Mouse (Mus musculus) heart, adult 8-10 months (tissue): ENCODE measurements around the gene St6galnac4. TPM values are rescaled to one million over a fixed set of nuclear protein-coding genes. Genes with fewer than 3 reads are reported as not detected.

Experiments used
- DNase-seq: peaks from one replicate; pipeline ENCODE4 v3.0.0; 2022; ENCODE audit warnings: low spot score
- total RNA-seq, 4 experiments: library from RNA; stranded (reverse); gene quantifications; 2 replicates each; pipeline ENCODE4 v1.2.4; 2022

St6galnac4 gene
- 10 to 100 TPM; 15.6 to 23.2 (median 20.7) TPM for total RNA-seq

DNA sequence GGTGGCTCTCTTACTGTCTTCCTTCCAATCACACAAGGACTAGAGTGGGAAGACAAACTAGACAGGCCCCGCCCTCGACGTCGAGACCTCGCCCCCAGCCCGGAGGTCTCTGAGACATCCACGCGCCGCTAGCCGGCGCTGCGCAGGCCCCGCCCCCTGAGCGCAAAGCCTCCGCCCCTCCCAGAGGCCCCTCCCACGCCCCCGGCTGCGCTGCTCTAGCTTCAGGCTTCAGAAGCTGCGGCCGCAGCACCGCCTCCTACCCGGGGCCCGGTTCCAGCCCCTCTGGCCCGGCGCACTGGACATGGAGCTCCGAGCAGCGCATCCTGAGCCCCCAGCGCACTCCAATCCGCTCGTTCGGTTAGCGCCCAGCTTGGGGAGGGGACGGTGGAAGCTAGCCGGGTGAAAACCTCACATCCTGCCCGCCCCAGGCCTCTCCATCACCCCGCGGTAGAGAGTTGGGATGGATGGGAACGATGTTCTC is at the start of gene St6galnac4:
Gene St6galnac4 (plus strand): TSS at position 225 of the 481 bp plus-strand sequence.
- peak; percentile 87 for DNase-seq

DNA sequence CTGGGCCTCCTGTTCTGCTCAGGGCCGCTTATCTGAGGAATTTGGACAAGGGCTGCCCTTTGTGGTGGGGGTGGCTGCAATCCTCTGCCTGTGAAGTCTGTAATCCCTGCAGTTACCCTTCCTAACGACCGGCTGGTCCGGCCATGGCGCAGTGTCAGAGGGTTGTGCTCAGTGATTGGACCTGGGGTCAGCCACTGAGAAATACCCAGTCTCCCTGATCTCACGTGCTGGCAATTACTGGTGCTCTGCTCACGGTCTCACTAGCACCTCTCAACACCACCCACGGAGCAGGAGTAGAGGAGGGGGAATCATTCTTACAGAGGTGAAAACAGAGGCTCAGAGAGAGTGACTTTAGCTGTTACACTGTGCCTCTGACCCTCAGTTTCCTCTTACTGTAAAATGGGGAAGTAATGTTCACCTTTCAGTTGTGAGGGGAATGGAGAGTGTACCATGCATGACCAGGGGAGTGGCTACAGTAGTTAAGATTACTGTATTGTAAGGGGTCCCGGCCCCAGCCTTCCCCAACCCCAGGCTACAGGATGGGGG is 49.5 kb upstream of the St6galnac4 start:
- no peak for DNase-seq

GRCm38 (mm10) chr2:32537941-32538340 is 49.0 kb upstream of the St6galnac4 start:
- peak; percentile 68 for DNase-seq

GRCm38 (mm10) chr2:32538461-32538860 is 48.4 kb upstream of the St6galnac4 start:
- no peak for DNase-seq

GRCm38 (mm10) chr2:32539452-32539981 is 47.4 kb upstream of the St6galnac4 start:
- no peak for DNase-seq

- DNase-seq: no peak
Observed at GRCm38 (mm10) chr2:32541333-32541908, 45.5 kb upstream of the St6galnac4 start.

- no peak for DNase-seq
Observed at GRCm38 (mm10) chr2:32541986-32542573, 44.8 kb upstream of the St6galnac4 start.

DNA sequence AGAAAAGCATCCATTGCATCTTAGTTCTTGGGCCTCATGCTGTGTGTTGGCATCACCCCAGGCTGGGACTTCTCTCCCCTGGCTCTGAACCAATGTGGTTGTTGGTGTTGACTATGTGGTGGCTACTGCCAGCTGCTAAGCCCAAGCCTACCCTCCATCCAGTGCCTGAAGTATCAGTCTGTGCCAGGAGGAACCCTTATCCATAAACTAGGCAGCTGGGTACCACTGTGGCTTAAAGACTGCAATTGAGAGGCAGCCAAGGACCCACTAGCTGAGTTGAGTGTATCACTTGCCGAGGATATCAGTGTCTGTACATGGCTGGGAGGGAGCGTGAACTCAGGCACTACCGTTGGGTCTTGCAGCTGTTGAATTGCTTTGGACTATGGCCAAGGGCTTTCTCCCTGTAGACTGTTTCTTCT is 43.9 kb upstream of the St6galnac4 start:
- DNase-seq: no peak

GRCm38 (mm10) chr2:32546951-32547350 is 39.9 kb upstream of the St6galnac4 start:
- no peak for DNase-seq

- no peak for DNase-seq
Observed at GRCm38 (mm10) chr2:32547380-32547779, 39.5 kb upstream of the St6galnac4 start.

DNA sequence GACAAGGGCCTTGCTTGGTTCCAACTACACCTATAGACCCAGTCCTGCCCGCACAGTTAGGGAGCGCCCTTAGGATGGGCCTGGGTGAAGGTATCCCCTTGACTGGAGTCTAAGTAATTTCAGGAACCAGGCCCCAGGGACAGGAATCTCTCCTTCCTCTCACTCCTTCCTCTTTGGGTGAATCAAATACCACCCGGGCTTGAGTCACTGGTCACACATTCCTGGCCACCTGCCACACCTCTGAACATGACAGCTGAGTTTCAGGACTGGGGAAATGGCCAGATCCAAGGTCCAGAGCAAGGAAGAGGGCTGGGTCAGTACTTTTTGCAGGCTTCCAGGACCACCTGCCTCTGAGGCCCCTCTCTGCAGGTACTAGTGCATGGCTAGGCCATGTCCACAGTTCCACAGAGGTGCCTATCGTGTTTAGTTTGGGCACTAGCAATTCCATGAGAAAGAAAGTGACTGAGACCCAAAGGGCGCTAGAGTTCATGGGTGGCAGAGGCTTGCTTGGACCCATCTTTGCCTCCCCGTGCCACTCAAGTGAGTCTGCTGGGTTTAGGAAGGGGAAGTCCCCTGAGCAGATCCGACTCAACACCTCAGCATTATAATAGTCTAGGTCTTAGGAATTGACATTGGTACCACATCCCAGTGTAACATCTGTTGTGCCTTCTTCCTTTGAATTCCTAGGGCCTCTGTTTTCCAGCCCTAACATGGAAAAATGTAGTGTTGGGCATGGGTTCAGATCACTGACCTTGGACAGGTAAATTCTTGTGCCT is 38.7 kb upstream of the St6galnac4 start:
- DNase-seq: peak; percentile 63

DNA sequence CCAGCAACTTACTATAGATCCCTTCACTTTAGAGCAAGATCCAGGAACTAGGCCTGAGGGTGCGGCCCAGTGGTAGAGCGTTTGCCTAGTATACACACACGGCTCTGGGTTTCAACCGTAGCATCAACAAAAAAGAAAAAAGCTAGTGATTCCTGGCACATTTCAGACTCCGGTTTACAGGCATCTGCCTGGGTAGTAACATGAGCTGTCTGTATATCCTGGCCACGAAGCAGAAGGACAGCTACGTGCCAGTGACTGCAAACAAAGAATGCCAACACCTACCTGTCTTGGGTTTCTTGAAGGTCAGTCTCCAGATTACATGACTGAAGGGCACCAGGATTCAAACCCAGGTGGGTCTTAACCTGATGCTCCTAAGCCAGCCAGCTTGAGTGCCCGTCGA is 37.7 kb upstream of the St6galnac4 start:
- DNase-seq: no peak

GRCm38 (mm10) chr2:32549764-32550163 is 37.1 kb upstream of the St6galnac4 start:
- DNase-seq: peak; percentile 77

- no peak for DNase-seq
Observed at GRCm38 (mm10) chr2:32551236-32551635, 35.7 kb upstream of the St6galnac4 start.

- no peak for DNase-seq
Observed at GRCm38 (mm10) chr2:32553592-32554148, 33.2 kb upstream of the St6galnac4 start.

- DNase-seq: no peak
Observed at GRCm38 (mm10) chr2:32555484-32555883, 31.4 kb upstream of the St6galnac4 start.

DNA sequence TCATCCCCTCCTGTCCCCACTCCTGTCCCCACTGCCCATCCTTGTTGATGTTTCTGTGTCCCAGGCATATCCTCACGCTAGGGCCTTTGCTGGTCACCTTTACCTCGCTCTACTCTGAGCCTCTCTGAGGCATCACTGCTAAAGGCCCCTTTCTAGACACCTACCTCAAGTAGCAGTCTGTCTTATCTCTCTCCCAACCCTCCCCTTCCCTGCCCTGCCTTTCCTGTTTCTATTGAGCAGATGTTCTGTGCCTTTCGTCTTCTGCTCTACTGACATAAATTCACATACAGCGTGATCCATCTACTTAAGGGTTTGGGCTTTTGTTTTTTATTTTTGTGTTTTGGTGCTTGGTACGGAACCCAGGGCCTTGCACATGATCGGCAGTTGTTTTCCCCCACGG is 30.9 kb upstream of the St6galnac4 start:
- DNase-seq: no peak

- no peak for DNase-seq
Observed at GRCm38 (mm10) chr2:32559570-32559969, 27.3 kb upstream of the St6galnac4 start.

GRCm38 (mm10) chr2:32566536-32567063 is 20.3 kb upstream of the St6galnac4 start:
- peak; percentile 78 for DNase-seq

- DNase-seq: no peak
Observed at GRCm38 (mm10) chr2:32568149-32568548, 18.7 kb upstream of the St6galnac4 start.

DNA sequence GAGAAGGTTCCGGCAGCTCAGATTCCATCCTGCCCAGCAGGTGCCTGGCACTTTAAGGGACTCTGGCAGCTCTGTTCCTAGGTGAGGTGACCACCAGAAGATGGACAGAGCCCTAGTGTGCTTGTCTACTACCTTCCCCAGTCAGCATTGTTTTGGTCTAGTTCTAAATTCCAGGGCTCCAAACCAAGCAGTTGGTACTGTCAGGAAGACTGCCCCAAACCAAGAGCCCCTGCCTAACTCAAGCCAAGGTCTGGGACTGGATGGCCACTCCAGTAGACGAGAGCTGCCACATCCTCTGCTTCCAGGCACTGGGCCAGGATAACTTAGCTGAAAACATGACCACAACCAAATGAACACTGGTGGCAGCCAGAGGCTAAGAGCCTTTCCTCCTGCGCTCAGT is 18.0 kb upstream of the St6galnac4 start:
- no peak for DNase-seq
